Mouse (Mus musculus) heart, postnatal 0 days (tissue): ENCODE data around the gene Dclre1a. TPM values are rescaled to one million over a fixed set of nuclear protein-coding genes. Genes with fewer than 3 reads are reported as not detected.

Experiments used
- ATAC-seq: fragments of 200-750 bp; cut with Nextera tagmentation; 2 replicates; pipeline ENCODE4 v1.8.0; 2017; ENCODE audit warnings: low read depth, moderate number of reproducible peaks, moderate library complexity; ENCODE audit not compliant: insufficient read depth
- DNase-seq: peaks from one replicate; pipeline ENCODE4 v3.0.0-alpha.2; 2016; ENCODE audit warnings: low spot score
- H3K27ac ChIP-seq: fragments of 300-500 bp; sonication (generic); 2 replicates; pipeline ENCODE4 v1.5.1; 2014; ENCODE audit warnings: low read depth, mild to moderate bottlenecking
- H3K27me3 ChIP-seq: fragments of 300-500 bp; sonication (generic); 2 replicates; pipeline ENCODE4 v1.6.1; 2014; ENCODE audit warnings: low read length, mixed read lengths; ENCODE audit not compliant: control insufficient read depth, insufficient read depth
- H3K36me3 ChIP-seq: fragments of 300-500 bp; sonication (generic); replicated peaks from 2 replicates; pipeline ENCODE4 v1.6.1; 2014; ENCODE audit warnings: low read length, mixed read lengths; ENCODE audit not compliant: control insufficient read depth, insufficient read depth
- H3K4me1 ChIP-seq: fragments of 300-500 bp; sonication (generic); 2 replicates; pipeline ENCODE4 v1.6.1; 2014; ENCODE audit warnings: antibody characterized with exemption; ENCODE audit not compliant: control insufficient read depth, insufficient read depth
- H3K4me2 ChIP-seq: fragments of 300-500 bp; sonication (generic); 2 replicates; pipeline ENCODE4 v1.6.1; 2014; ENCODE audit warnings: low read depth, mild to moderate bottlenecking, low read length, moderate library complexity
- H3K4me3 ChIP-seq: fragments of 300-500 bp; sonication (generic); 2 replicates; pipeline ENCODE4 v1.5.1; 2014; ENCODE audit warnings: low read depth, low read length
- H3K9ac ChIP-seq: fragments of 300-500 bp; sonication (generic); replicated peaks from 2 replicates; pipeline ENCODE4 v1.6.1; 2014; ENCODE audit warnings: low read depth, low read length, mixed read lengths
- H3K9me3 ChIP-seq: fragments of 300-500 bp; sonication (generic); replicated peaks from 2 replicates; pipeline ENCODE4 v1.6.1; 2016; ENCODE audit warnings: low read length; ENCODE audit not compliant: control insufficient read depth
- CTCF ChIP-seq: IDR thresholded peaks from 2 replicates; pipeline ENCODE4 v1.5.1; 2016; ENCODE audit warnings: antibody characterized with exemption, control low read depth, low read depth
- EP300 ChIP-seq: IDR thresholded peaks from 2 replicates; pipeline ENCODE4 v1.6.1; 2016; ENCODE audit warnings: antibody characterized with exemption, low read depth
- WGBS: fragments of 180-500 bp; shearing (Covaris S2); extraction: QIAGEN DNeasy Blood & Tissue Kit; methylation state at CpG from one replicate; pipeline ENCODE4 v1.1.7; 2014; 5-methylcytosine and 5-hydroxymethylcytosine counted together
- polyA plus RNA-seq: library from polyadenylated mRNA; unstranded; fragments of >200 nt; fragmentation: Nextera tagmentation; extraction: Ambion mirVana; gene quantifications from 2 replicates; pipeline ENCODE4 v1.2.1, GENCODE M21; 2015
- total RNA-seq: library from RNA; depleted of rRNA; stranded (reverse); fragments of >200 nt; gene quantifications from 2 replicates; pipeline ENCODE4 v1.2.3, GENCODE M21; 2014; ENCODE audit warnings: low replicate concordance

Gene Dclre1a
- total and polyA plus RNA-seq, 2 experiments from 2014 or later: 6.9 to 11.3 TPM

DNA sequence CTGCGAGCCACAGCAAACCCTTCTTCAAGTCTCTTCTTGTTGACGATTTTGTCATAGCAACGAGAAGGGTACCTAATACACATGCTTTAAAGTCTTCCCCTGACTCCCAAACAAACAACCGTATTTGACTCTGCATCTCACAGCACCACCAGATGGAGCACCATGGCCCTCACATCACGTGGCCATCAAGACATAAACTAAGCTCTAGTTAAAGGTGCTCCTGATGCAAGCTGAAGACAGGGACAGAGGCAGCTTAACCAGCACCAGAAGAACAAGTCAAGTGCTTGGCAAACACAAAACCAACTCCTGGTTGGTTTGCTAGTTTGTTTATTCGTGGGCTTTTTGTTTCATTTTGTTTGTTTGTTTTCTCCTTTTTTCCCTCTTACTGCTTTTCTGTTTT lies 17.3 kb upstream of the Dclre1a start:
- H3K9ac ChIP-seq: no peak overlapping the region
- DNase-seq (peak; percentile 27), ATAC-seq (no peak)
- no peak for TF ChIP-seq EP300
- TF ChIP-seq CTCF: peak; percentile 63
- no peak overlapping the region for H3K4me3 ChIP-seq
- H3K36me3 ChIP-seq: 0 out of 2 replicates have a peak, but pooled peaks cover 2% of the 10 kb centered on the region
- H3K4me2 ChIP-seq: no peak overlapping the region
- H3K9me3 ChIP-seq: no peaks in the 10 kb centered on the region
- H3K27ac ChIP-seq: no peak overlapping the region
- no peaks in the 10 kb centered on the region for H3K27me3 ChIP-seq
- peaks cover 1% of the 10 kb centered on the region for H3K4me1 ChIP-seq
- 53% methylated on average over 6 of the region's 6 CpGs for WGBS

DNA sequence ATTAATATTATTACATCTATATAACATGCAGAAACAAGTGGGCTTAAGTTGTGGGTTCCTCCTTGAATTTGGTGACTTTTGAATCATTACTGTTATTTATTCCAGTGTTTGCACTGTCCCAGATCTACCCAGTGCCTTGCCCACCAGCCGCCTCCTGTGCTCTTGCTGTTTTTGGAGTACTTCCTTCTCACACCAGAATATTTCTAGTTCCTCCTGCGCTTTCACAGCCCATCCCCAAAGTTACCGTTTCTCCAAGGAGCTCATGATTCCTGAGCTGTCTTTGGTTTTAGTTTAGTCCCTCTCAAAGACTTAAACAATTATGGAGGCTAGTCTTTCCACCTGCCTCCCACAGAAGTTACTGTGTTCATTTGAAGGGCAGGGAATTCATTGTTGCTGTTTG lies 15.4 kb upstream of the Dclre1a start:
- Histone ChIP-seq H3K27me3 (no peaks in the 10 kb centered on the region), H3K4me1 (peaks cover 7% of the 10 kb centered on the region), H3K36me3 (no peaks in the 10 kb centered on the region; the same call in 1 of the 2 replicates), H3K9me3 (no peaks in the 10 kb centered on the region), H3K4me2 (no peak overlapping the region), H3K4me3 (no peak overlapping the region), H3K9ac (no peak overlapping the region), H3K27ac (no peak overlapping the region)
- DNase-seq (no peak), ATAC-seq (no peak)
- WGBS: 91% methylated on average over 3 of the region's 3 CpGs
- TF ChIP-seq CTCF (no peak), EP300 (no peak)

DNA sequence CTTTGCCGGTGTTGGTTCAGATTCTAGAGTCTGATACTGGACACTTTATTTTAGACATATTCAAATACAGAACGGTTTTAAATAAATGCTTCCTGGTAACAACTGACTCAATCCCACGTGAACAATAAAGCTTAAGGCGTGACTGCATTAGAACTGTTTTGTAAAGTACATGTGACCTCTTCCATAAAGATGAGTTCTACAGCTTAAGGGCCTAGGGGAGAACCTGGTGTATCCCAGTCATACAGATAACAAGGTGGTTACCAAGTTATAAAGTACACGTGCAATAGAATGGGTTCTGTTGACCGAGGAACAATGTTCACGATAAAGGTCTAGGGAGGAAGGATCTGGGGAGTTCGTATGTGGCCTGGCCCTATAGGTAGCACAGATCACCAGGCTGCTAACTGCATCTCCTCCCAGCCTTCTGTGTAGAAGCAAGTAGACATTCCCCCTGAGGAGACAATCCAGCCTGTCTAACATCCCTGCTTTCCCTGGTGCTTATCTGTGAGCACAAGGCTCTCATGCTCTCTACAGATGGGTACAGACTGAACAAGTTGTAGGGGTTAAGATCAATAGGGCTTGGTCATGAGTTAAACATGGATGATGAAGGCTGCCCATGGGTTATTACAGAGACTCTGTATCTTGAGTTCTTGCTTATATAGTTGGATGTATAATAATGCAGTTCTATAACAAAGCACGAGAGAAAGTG lies 14.6 kb upstream of the Dclre1a start:
- Histone ChIP-seq H3K4me3 (no peak overlapping the region), H3K27ac (no peak overlapping the region), H3K9ac (no peak overlapping the region), H3K4me2 (no peak overlapping the region), H3K27me3 (no peaks in the 10 kb centered on the region), H3K9me3 (no peaks in the 10 kb centered on the region), H3K36me3 (no peaks in the 10 kb centered on the region; the same call in none of the 2 replicates), H3K4me1 (peaks cover 7% of the 10 kb centered on the region)
- WGBS: 85% methylated on average over 9 of the region's 9 CpGs
- DNase-seq (no peak), ATAC-seq (no peak)
- TF ChIP-seq CTCF: no peak

DNA sequence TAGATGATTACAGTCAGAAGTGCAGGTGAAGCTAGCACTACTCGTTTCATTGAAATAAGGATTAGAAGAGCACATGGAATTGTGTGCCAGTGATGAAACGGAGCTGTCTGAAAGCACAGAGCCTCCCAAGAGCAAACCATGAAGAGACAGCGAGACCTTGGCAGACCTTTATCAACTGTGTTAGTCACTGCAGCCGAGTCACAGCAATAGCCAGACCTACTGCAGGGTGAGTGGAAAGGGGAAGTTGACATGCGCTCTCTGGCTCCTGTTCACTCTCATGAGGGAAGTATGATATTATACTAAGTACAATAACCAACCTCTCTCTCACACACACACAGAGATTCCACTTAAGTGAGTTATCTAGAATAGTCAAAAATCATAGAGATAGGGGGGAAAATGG lies 8.0 kb upstream of the Dclre1a start:
- no peaks in the 10 kb centered on the region for H3K9me3 ChIP-seq
- H3K4me2 ChIP-seq: no peak overlapping the region
- peak; percentile 86 for ATAC-seq
- peak; percentile 86 for DNase-seq
- H3K27ac ChIP-seq: peak overlapping the region; percentile 56
- 12% methylated on average over 5 of the region's 5 CpGs for WGBS
- H3K4me3 ChIP-seq: no peak overlapping the region
- peaks cover 7% of the 10 kb centered on the region for H3K4me1 ChIP-seq
- TF ChIP-seq EP300 (no peak), CTCF (no peak)
- H3K36me3 ChIP-seq: peaks cover 30% of the 10 kb centered on the region
- H3K9ac ChIP-seq: no peak overlapping the region
- H3K27me3 ChIP-seq: no peaks in the 10 kb centered on the region

DNA sequence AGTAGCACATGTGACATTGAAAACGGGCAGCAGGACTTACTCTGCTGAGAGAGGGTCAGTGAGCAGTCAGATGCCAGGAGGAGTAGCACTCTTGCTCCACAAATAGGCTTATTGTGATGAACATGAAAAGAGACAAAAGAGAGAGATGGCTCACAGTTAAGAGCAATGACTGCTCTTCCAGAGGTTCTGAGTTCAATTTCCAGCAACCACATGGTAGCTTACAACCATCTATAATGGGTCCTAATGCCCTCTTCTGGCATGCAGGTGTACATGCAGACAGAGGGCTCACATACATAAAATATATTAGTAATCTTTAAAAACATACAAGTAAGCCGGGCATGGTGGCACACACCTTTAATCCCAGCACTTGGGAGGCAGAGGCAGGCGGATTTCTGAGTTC lies 5.2 kb upstream of the Dclre1a start:
- no peak for DNase-seq
- ATAC-seq: no peak
- TF ChIP-seq EP300 (no peak), CTCF (no peak)
- H3K4me1 ChIP-seq: peaks cover 13% of the 10 kb centered on the region; the same call in 1 of the 2 replicates
- 96% methylated on average over 3 of the region's 3 CpGs for WGBS
- no peaks in the 10 kb centered on the region for H3K27me3 ChIP-seq
- peaks cover 30% of the 10 kb centered on the region for H3K36me3 ChIP-seq
- H3K9ac ChIP-seq: no peak overlapping the region
- no peak overlapping the region for H3K27ac ChIP-seq
- no peak overlapping the region for H3K4me3 ChIP-seq
- H3K9me3 ChIP-seq: no peaks in the 10 kb centered on the region
- no peak overlapping the region for H3K4me2 ChIP-seq
